Mouse (Mus musculus) liver, embryonic 12.5 days (tissue): Measurements from ENCODE around the gene Habp4. TPM values are rescaled to one million over a fixed set of nuclear protein-coding genes. Genes with fewer than 3 reads are reported as not detected.

Source experiments
- ATAC-seq: fragments of 200-750 bp; cut with Nextera tagmentation; 2 replicates; pipeline ENCODE4 v1.8.0; 2017; ENCODE audit warnings: moderate number of reproducible peaks, mild to moderate bottlenecking, moderate library complexity
- H3K27ac ChIP-seq: fragments of 300-500 bp; sonication (generic); 2 replicates; pipeline ENCODE4 v1.5.1; 2016; ENCODE audit warnings: mild to moderate bottlenecking
- H3K27me3 ChIP-seq: fragments of 300-500 bp; sonication (generic); replicated peaks from 2 replicates; pipeline ENCODE4 v1.6.1; 2016; ENCODE audit warnings: mild to moderate bottlenecking, moderate library complexity
- H3K36me3 ChIP-seq: fragments of 300-500 bp; sonication (generic); 2 replicates; pipeline ENCODE4 v1.6.1; 2016; ENCODE audit warnings: mild to moderate bottlenecking, moderate library complexity
- H3K4me1 ChIP-seq: fragments of 300-500 bp; sonication (generic); 2 replicates; pipeline ENCODE4 v1.6.1; 2016
- H3K4me2 ChIP-seq: fragments of 300-500 bp; sonication (generic); 2 replicates; pipeline ENCODE4 v1.6.1; 2016; ENCODE audit warnings: mild to moderate bottlenecking, moderate library complexity
- H3K4me3 ChIP-seq: fragments of 300-500 bp; sonication (generic); 2 replicates; pipeline ENCODE4 v1.5.1; 2016; ENCODE audit warnings: mild to moderate bottlenecking, moderate library complexity
- H3K9ac ChIP-seq: fragments of 300-500 bp; sonication (generic); 2 replicates; pipeline ENCODE4 v1.6.1; 2016; ENCODE audit warnings: mild to moderate bottlenecking, moderate library complexity
- H3K9me3 ChIP-seq: fragments of 300-500 bp; sonication (generic); replicated peaks from 2 replicates; pipeline ENCODE4 v1.6.1; 2016; ENCODE audit warnings: mild to moderate bottlenecking, moderate library complexity
- WGBS: fragments of 180-500 bp; shearing (Covaris S2); methylation state at CpG from one replicate; pipeline ENCODE4 v1.1.7; 2016; ENCODE audit not compliant: insufficient replicate concordance; 5-methylcytosine and 5-hydroxymethylcytosine counted together
- polyA plus RNA-seq: library from polyadenylated mRNA; unstranded; fragments of >200 nt; fragmentation: Nextera tagmentation; extraction: Ambion mirVana; gene quantifications from 2 replicates; pipeline ENCODE4 v1.2.1, GENCODE M21; 2016

The Habp4 gene
- polyA plus RNA-seq, 1 experiment from 2014 or later = 14.0 TPM

- 2% methylated on average over 55 of the region's 56 CpGs for WGBS
- Histone ChIP-seq H3K4me1 (peaks cover 49% of the 10 kb centered on the region), H3K27me3 (0 out of 2 replicates have a peak, but pooled peaks cover 7% of the 10 kb centered on the region), H3K9me3 (no peaks in the 10 kb centered on the region), H3K4me3 (peak within 1 kb of the TSS; percentile 98), H3K27ac (peak within 1 kb of the TSS; percentile 98), H3K9ac (peak within 1 kb of the TSS; percentile 99), H3K4me2 (peak within 1 kb of the TSS; percentile 87), H3K36me3 (peaks cover 14% of the 10 kb centered on the region)
- ATAC-seq = peak; percentile 94
Observed at GRCm38 (mm10) chr13:64153083-64153682, 8.4 kb upstream of the Habp4 start, which contains the start of gene Zfp367. TSS of gene Zfp367 (minus strand) at chr13:64153202.

GRCm38 (mm10) chr13:64153751-64154267, 7.8 kb upstream of the Habp4 start:
- Histone ChIP-seq H3K4me2 (peak overlapping the region; percentile 87), H3K9me3 (no peaks in the 10 kb centered on the region), H3K36me3 (peaks cover 14% of the 10 kb centered on the region), H3K27ac (peak overlapping the region; percentile 98), H3K27me3 (0 out of 2 replicates have a peak, but pooled peaks cover 7% of the 10 kb centered on the region), H3K4me1 (peaks cover 45% of the 10 kb centered on the region), H3K9ac (peak overlapping the region; percentile 77), H3K4me3 (peak overlapping the region; percentile 98)
- peak; percentile 31 for ATAC-seq
- WGBS = 1% methylated on average over 18 of the region's 18 CpGs

GRCm38 (mm10) chr13:64154651-64155050, 7.0 kb upstream of the Habp4 start:
- peaks cover 37% of the 10 kb centered on the region for H3K4me1 ChIP-seq
- 67% methylated on average over 2 of the region's 2 CpGs for WGBS
- no peak overlapping the region for H3K27ac ChIP-seq
- peaks cover 13% of the 10 kb centered on the region for H3K36me3 ChIP-seq
- no peak overlapping the region for H3K9ac ChIP-seq
- H3K4me2 ChIP-seq = no peak overlapping the region
- no peaks in the 10 kb centered on the region for H3K9me3 ChIP-seq
- H3K27me3 ChIP-seq = peaks cover 11% of the 10 kb centered on the region
- no peak for ATAC-seq
- H3K4me3 ChIP-seq = no peak overlapping the region

- no peak overlapping the region for H3K4me2 ChIP-seq
Observed at GRCm38 (mm10) chr13:64155171-64155571, 6.5 kb upstream of the Habp4 start.

GRCm38 (mm10) chr13:64156966-64157365, 4.7 kb upstream of the Habp4 start:
- Histone ChIP-seq H3K9me3 (no peaks in the 10 kb centered on the region), H3K9ac (no peak overlapping the region), H3K27ac (no peak overlapping the region), H3K36me3 (no peaks in the 10 kb centered on the region), H3K27me3 (peaks cover 23% of the 10 kb centered on the region), H3K4me1 (peaks cover 31% of the 10 kb centered on the region), H3K4me2 (no peak overlapping the region), H3K4me3 (no peak overlapping the region)
- no peak for ATAC-seq

More at GRCm38 (mm10) chr13:64155171-64155571, 6.5 kb upstream of the Habp4 start:
- H3K27me3 ChIP-seq = peaks cover 16% of the 10 kb centered on the region
- no peak overlapping the region for H3K4me3 ChIP-seq
- H3K9me3 ChIP-seq = no peaks in the 10 kb centered on the region
- no peak for ATAC-seq
- H3K27ac ChIP-seq = no peak overlapping the region
- H3K36me3 ChIP-seq = peaks cover 8% of the 10 kb centered on the region
- peaks cover 34% of the 10 kb centered on the region for H3K4me1 ChIP-seq
- 43% methylated on average over 1 of the region's 1 CpGs for WGBS
- H3K9ac ChIP-seq = no peak overlapping the region

- H3K4me2 ChIP-seq = peak overlapping the region; percentile 100
- peaks cover 28% of the 10 kb centered on the region for H3K4me1 ChIP-seq
- ATAC-seq = peak; percentile 66
- H3K27ac ChIP-seq = peak overlapping the region; percentile 77
- H3K9me3 ChIP-seq = no peaks in the 10 kb centered on the region
- 1% methylated on average over 71 of the region's 71 CpGs for WGBS
- H3K27me3 ChIP-seq = peaks cover 32% of the 10 kb centered on the region
- H3K9ac ChIP-seq = peak overlapping the region; percentile 88
- no peaks in the 10 kb centered on the region for H3K36me3 ChIP-seq
- H3K4me3 ChIP-seq = peak overlapping the region; percentile 82
Observed at GRCm38 (mm10) chr13:64161916-64162611, 440 bp downstream of the Habp4 start.

- H3K27ac ChIP-seq = no peak overlapping the region
Observed at GRCm38 (mm10) chr13:64162626-64163025, 1.0 kb downstream of the Habp4 start.

GRCm38 (mm10) chr13:64163147-64163715, 1.6 kb downstream of the Habp4 start:
- Histone ChIP-seq H3K27ac (no peak overlapping the region), H3K27me3 (peaks cover 32% of the 10 kb centered on the region), H3K4me3 (peak overlapping the region; percentile 82), H3K4me1 (peaks cover 28% of the 10 kb centered on the region), H3K4me2 (peak overlapping the region; percentile 100), H3K9ac (no peak overlapping the region), H3K9me3 (no peaks in the 10 kb centered on the region), H3K36me3 (peaks cover 4% of the 10 kb centered on the region; the same call in 1 of the 2 replicates)
- 50% methylated on average over 13 of the region's 13 CpGs for WGBS
- no peak for ATAC-seq

More at GRCm38 (mm10) chr13:64162626-64163025, 1.0 kb downstream of the Habp4 start:
- peaks cover 28% of the 10 kb centered on the region for H3K4me1 ChIP-seq
- WGBS = 10% methylated on average over 14 of the region's 14 CpGs
- peaks cover 3% of the 10 kb centered on the region; the same call in 1 of the 2 replicates for H3K36me3 ChIP-seq
- H3K4me3 ChIP-seq = peak overlapping the region; percentile 82
- no peak for ATAC-seq
- H3K27me3 ChIP-seq = peaks cover 32% of the 10 kb centered on the region
- peak overlapping the region; percentile 100 for H3K4me2 ChIP-seq
- H3K9ac ChIP-seq = peak overlapping the region; percentile 88
- H3K9me3 ChIP-seq = no peaks in the 10 kb centered on the region

- Histone ChIP-seq H3K4me3 (no peak overlapping the region), H3K9me3 (peaks cover 8% of the 10 kb centered on the region; the same call in 1 of the 2 replicates), H3K4me1 (no peaks in the 10 kb centered on the region), H3K9ac (no peak overlapping the region), H3K27me3 (no peaks in the 10 kb centered on the region), H3K36me3 (peaks cover 34% of the 10 kb centered on the region), H3K4me2 (no peak overlapping the region), H3K27ac (no peak overlapping the region)
- 93% methylated on average over 25 of the region's 25 CpGs for WGBS
- no peak for ATAC-seq
Observed at GRCm38 (mm10) chr13:64169746-64170145, 8.1 kb downstream of the Habp4 start.

- Histone ChIP-seq H3K36me3 (peaks cover 7% of the 10 kb centered on the region), H3K27ac (peak overlapping the region; percentile 48; the same call in 1 of the 2 replicates), H3K9ac (no peak overlapping the region), H3K9me3 (no peaks in the 10 kb centered on the region), H3K4me3 (no peak overlapping the region), H3K4me2 (no peak overlapping the region), H3K27me3 (no peaks in the 10 kb centered on the region), H3K4me1 (no peaks in the 10 kb centered on the region)
- ATAC-seq = 0 out of 2 replicates have a peak, but pooled peaks have one; percentile 20
- 68% methylated on average over 7 of the region's 7 CpGs for WGBS
Observed at GRCm38 (mm10) chr13:64178000-64178399, 16.4 kb downstream of the Habp4 start.

- H3K9ac ChIP-seq = no peak overlapping the region
- WGBS = 74% methylated on average over 13 of the region's 13 CpGs
- peak; percentile 44; the same call in 1 of the 2 replicates for ATAC-seq
- no peaks in the 10 kb centered on the region for H3K4me1 ChIP-seq
- peak overlapping the region; percentile 48 for H3K27ac ChIP-seq
- no peaks in the 10 kb centered on the region for H3K27me3 ChIP-seq
- no peaks in the 10 kb centered on the region for H3K36me3 ChIP-seq
- H3K4me2 ChIP-seq = no peak overlapping the region
- H3K9me3 ChIP-seq = no peaks in the 10 kb centered on the region
- H3K4me3 ChIP-seq = no peak overlapping the region
Observed at GRCm38 (mm10) chr13:64178746-64179652, 17.4 kb downstream of the Habp4 start.
